Mouse (Mus musculus) granulocyte monocyte progenitor cell, adult 5-6 weeks (primary cell): Measurements from ENCODE around the gene Gm2974. TPM values are rescaled to one million over a fixed set of nuclear protein-coding genes. Genes with fewer than 3 reads are reported as not detected.
"Not testable (repeated sequence)": the region's sequence is repeated elsewhere in the genome, so short reads cannot be mapped to it uniquely, and the experiment has no call there.

Experiments used
- ATAC-seq: replicated peaks from 2 replicates; pipeline ENCODE4 v1.8.0; 2016; ENCODE audit warnings: mild to moderate bottlenecking, moderate TSS enrichment, inconsistent platforms; ENCODE audit not compliant: poor library complexity, severe bottlenecking
- total RNA-seq, 2 experiments: library from RNA; stranded (forward) in 1 of 2; stranded (reverse) in 1 of 2; fragments of 200-712, 200-1000 nt in 1 of 2; fragments of >200 nt in 1 of 2; fragmentation: Nextera tagmentation in 1 of 2; gene quantifications; 2 replicates each; pipeline ENCODE4 v1.2.3; 2014 to 2017

Gene Gm2974
- 4.8 TPM in 1 of 2 replicates, not detected in the other for total RNA-seq (2014; fragmentation: Nextera tagmentation)
- not detected in 2 replicates for total RNA-seq (2017)

DNA sequence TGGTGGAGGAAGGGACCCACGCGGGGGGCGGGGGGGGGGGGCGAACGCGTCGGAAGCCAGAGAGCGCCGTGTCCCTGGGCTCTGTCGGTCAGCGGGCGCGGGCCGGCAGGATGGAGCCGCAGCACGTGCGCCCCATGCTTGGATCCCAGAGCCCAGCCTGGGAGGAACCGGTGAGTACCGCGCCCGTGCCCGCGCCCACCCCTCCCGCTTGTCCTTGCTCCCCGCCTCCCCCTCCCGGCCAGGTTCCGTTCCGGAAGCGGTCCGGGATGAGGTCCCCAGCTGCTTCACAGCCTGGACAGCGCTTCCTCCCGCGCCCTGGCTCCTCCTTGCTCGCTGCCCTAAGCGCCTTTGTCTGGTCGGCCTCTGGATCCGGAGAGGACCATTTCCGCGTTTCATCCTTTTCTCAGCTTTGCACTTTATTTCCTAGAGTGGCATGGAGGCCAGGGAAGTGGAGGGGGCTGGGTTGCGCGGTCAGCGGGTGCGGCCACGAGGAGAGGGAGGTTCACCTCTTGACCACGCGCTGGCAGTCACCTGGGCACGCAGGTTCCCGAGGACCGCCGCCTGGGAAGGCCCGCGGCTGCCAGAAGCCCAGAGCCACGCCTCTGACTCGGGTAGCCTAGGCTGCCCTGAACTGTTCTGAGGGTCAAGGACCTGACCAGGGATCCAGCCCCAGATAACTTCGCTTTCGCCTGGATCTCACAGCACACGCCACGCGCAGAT lies at the start of gene Gm2974:
Gene Gm2974, plus strand, starts transcription at position 86 of the 720 bp plus-strand sequence.
- not testable (repeated sequence) for ATAC-seq

DNA sequence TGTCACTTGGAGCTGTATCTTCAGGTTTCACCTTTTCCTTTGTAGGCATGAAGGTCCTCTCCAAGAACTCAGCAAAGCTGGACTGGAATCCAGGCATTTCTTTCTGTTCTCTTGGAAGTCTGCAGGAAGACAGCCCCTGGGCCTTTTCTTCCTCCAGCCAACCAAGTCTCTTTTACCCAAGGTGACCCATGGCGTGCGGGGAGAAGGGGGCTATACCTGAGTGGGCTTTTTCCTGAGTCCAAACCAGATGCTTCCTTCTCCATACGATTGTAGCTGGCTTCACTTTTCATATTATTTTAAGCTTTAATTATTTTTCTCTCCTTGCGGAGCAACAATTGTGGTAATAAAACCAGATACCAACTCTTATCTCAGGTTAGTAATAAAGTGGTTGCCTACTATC lies 40.7 kb upstream of the Gm2974 start:
- ATAC-seq, result not testable (repeated sequence)

DNA sequence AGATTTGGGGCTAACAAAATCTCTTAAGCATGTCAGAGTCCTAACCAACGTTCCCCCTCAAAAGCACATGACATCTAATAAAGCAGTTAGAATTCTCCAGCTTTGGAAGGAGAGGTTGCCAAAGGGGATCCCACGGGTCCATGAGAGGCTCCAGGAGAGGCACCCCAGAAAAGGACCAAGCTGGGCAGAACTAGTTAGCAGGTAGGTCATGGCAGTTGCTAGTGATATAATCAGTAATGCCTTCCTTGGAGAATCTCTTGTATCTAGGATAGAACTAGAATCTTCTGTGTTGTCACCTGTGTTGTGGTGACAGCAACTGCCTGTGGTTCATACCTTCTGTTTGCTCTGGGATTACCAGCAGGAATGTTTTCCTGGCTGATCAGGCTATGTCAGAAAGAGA lies 17.6 kb upstream of the Gm2974 start, which contains the start of gene Gm3127:
Gene Gm3127, plus strand, starts transcription at position 301 of the 400 bp plus-strand sequence.
- not testable (repeated sequence) for ATAC-seq

DNA sequence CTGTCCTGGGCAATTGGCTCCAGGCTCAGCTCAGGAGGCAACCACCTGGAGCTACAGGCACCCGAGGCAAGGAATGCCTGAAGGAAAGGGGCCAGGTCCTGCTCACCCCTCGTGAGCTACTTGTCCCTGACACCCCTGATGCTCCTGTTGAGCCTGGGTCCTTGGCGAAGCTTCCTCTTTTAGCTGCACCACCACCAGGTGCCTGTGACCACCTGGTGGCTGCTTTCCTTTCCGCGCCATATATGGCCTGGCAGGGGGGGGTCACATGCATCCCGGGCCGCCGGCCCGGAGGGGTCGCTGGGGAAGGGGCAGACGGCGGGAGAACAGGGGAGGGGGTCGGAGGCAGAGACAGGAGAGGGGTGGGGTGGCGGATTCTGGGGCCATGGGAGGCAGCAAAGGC lies 346 bp upstream of the Gm2974 start:
- ATAC-seq, result not testable (repeated sequence)

DNA sequence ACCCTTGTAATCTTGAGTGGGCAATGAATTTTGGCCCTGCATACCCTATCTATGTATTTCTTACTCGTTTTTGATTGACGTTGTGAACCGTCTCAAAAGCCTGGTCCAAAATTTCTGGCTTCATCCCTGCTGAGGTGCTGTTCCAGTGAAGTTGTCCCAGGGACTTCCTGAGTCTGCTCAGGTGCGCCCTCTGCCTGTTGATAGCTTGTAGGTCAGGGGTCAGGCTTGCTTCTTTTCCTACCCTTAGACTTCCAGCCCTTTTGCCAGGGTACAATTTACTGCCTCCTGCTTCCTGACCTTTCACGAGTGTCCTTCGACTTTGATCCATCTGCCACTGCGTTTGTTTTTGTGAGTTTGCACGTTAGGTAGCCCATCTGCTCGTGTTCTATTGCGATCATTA lies 999 bp downstream of the Gm2974 start:
- ATAC-seq, result not testable (repeated sequence)

DNA sequence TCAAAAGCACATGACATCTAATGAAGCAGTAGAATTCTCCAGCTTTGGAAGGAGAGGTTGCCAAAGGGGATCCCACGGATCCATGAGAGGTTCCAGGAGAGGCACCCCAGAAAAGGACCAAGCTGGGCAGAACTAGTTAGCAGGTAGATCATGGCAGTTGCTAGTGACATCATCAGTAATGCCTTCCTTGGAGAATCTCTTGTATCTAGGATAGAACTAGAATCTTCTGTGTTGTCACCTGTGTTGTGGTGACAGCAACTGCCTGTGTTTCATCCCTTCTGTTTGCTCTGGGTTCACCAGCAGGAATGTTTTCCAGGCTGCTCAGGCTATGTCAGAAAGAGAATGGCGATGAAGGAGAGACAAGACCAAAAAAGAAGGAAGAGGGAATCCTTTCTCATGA lies 67.0 kb downstream of the Gm2974 start, which contains the start of gene Gm3138:
Gene Gm3138, plus strand, starts transcription at position 301 of the 400 bp plus-strand sequence.
- not testable (repeated sequence) for ATAC-seq

Other genes starting within 250 kb of the Gm2974 start
- gene Gm3095, start 219.0 kb upstream of the Gm2974 start, total RNA-seq (2014; fragmentation: Nextera tagmentation), result not detected in 2 replicates
- gene Gm3095, start 219.0 kb upstream of the Gm2974 start, total RNA-seq (2017), result not detected in 2 replicates
- gene Gm3099, start 184.2 kb upstream of the Gm2974 start, total RNA-seq (2014; fragmentation: Nextera tagmentation), result not detected in 2 replicates
- not detected in 2 replicates for gene Gm3099, start 184.2 kb upstream of the Gm2974 start, total RNA-seq (2017)
- not detected in 2 replicates for gene Gm5796, start 158.6 kb upstream of the Gm2974 start, total RNA-seq (2014; fragmentation: Nextera tagmentation)
- not detected in 2 replicates for gene Gm5796, start 158.6 kb upstream of the Gm2974 start, total RNA-seq (2017)
- gene Gm3115, start 98.5 kb upstream of the Gm2974 start, total RNA-seq (2014; fragmentation: Nextera tagmentation), result not detected in 2 replicates
- gene Gm3115, start 98.5 kb upstream of the Gm2974 start, total RNA-seq (2017), result not detected in 2 replicates
- not detected in 2 replicates for gene Gm8108, start 72.0 kb upstream of the Gm2974 start, total RNA-seq (2014; fragmentation: Nextera tagmentation)
- not detected in 2 replicates for gene Gm8108, start 72.0 kb upstream of the Gm2974 start, total RNA-seq (2017)
- gene Gm3127, start 17.5 kb upstream of the Gm2974 start, total RNA-seq (2014; fragmentation: Nextera tagmentation), result not detected in 2 replicates
- not detected in 2 replicates for gene Gm3127, start 17.5 kb upstream of the Gm2974 start, total RNA-seq (2017)
- not detected in 2 replicates for gene Gm3138, start 67.1 kb downstream of the Gm2974 start, total RNA-seq (2014; fragmentation: Nextera tagmentation)
- gene Gm3138, start 67.1 kb downstream of the Gm2974 start, total RNA-seq (2017), result not detected in 2 replicates
- gene Gm3149, start 134.7 kb downstream of the Gm2974 start, total RNA-seq (2014; fragmentation: Nextera tagmentation), result not detected in 2 replicates
- not detected in 2 replicates for gene Gm3149, start 134.7 kb downstream of the Gm2974 start, total RNA-seq (2017)
- gene 2610042L04Rik, start 152.2 kb downstream of the Gm2974 start, total RNA-seq (2014; fragmentation: Nextera tagmentation), result 0.28 TPM in 1 of 2 replicates, not detected in the other
- not detected in 2 replicates for gene 2610042L04Rik, start 152.2 kb downstream of the Gm2974 start, total RNA-seq (2017)
- not detected in 2 replicates for gene Gm3159, start 214.9 kb downstream of the Gm2974 start, total RNA-seq (2014; fragmentation: Nextera tagmentation)
- not detected in 2 replicates for gene Gm3159, start 214.9 kb downstream of the Gm2974 start, total RNA-seq (2017)
- not detected in 2 replicates for gene Gm3164, start 232.9 kb downstream of the Gm2974 start, total RNA-seq (2014; fragmentation: Nextera tagmentation)
- not detected in 2 replicates for gene Gm3164, start 232.9 kb downstream of the Gm2974 start, total RNA-seq (2017)
- gene Gm3173, start 248.4 kb downstream of the Gm2974 start, total RNA-seq (2014; fragmentation: Nextera tagmentation), result not detected in 2 replicates
- not detected in 2 replicates for gene Gm3173, start 248.4 kb downstream of the Gm2974 start, total RNA-seq (2017)